Mouse (Mus musculus) layer of hippocampus, postnatal 36 days (tissue): ENCODE data around the gene Saysd1. TPM values are rescaled to one million over a fixed set of nuclear protein-coding genes. Genes with fewer than 3 reads are reported as not detected.

Source experiments
- DNase-seq, 2 experiments: peaks; one replicate each; pipeline ENCODE4 v3.0.0; 2022
- total RNA-seq, 2 experiments: library from RNA; stranded (reverse); gene quantifications; 2 replicates each; pipeline ENCODE4 v1.2.3; 2021

Saysd1 gene
- total RNA-seq, 2 experiments from 2014 or later = 6.0 to 6.2 TPM

DNA sequence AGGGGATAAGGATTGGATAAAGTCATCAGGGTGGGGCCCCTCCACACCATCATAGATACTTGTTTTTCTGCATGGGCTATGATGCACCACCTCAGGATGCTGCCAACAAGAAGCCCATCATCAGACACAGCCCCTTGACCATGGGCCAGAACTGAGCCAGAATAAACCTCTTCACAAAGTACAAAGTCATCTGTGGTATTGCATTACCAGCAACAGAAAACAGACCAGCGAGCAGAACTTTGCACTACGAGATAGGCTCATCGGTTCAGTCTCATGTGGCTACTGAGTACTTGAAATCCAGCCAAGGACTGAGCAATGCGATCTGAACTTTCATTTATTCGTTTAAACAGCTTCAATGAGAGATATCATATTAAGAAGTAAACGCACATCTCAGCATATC, 24.4 kb upstream of the Saysd1 start:
- DNase-seq = no peak

DNA sequence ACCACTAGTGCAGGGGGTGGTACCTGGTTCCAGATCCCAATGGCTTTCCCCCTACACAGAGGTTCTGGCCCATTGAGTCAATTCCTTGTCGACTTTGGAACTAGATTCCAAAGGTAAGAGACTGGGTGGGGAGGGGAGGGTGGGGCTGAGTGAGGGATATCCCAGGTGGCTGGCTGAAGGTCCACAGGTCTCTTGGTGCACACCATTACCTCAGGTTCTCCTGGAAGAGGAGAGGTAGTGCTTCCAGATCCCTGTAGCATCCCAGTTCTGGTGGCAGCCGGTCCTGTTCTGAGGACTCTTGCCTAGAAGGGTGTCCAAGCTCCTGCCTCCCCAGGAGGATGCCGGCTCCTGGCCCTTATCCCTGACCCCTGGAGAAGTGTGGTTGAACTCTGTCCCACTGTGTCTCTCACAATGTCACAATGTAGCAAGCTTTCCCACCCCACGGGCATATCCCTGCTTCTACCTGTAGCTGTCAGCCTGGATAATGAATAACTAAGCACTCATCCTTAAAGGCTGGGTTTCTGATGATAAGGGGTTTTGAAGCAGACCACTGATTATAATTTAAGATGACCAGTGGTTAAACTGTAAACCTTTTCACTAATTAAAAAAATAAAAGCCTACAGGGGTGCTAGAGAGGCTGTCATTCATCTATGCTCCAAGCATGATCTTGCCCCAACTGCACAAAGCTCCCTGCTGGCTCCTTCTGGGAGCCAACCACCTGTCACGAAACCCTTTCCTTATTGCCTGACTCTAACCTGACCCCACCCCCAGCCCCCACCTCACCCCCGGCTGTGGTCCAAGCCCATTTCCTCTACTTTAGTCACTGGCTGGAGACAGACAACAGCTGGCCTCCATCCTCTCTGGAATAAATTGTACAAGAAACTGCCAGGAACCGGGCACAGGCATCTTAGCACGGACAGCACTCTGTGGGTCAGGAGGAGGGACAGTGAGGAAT, 20.7 kb upstream of the Saysd1 start:
- DNase-seq = no peak

DNA sequence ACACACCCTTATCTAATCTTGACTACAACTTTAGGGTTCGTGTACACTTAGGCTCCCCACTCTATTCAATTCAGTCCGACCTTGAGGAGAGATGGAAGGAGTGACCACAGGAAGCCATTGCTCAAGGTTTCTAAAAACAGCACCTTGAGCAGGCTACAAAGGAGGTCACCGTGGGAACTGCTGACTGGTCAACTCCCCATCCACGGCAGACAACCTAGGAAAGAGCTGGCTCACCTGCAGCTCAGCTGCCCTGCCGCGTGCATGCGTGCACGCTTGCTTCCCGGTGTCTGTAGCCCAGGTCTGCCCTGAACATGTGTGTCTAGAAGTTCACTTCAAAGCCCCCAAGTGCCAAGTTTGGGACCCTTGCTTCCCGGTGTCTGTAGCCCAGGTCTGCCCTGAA, 19.3 kb upstream of the Saysd1 start:
- no peak for DNase-seq

DNA sequence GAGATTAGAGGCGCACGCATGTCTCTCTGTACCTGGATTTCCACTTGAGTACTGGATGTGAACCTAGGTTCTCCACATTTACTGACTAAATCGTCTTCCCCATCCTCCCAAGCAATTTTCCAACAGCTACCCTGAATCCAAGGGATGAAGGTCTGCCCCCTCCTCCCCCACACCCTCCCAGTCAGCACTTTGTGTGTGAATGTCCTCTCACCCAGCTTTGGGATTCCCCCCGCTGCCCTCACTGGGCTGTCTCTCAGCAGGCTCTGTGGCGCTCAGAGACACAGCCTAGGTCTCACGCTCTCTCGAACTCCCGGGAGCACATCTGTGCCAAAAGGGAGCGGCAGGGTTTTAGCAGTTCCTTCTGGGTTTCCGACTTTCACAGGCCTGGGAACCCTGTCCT, 17.4 kb upstream of the Saysd1 start:
- no peak for DNase-seq

DNA sequence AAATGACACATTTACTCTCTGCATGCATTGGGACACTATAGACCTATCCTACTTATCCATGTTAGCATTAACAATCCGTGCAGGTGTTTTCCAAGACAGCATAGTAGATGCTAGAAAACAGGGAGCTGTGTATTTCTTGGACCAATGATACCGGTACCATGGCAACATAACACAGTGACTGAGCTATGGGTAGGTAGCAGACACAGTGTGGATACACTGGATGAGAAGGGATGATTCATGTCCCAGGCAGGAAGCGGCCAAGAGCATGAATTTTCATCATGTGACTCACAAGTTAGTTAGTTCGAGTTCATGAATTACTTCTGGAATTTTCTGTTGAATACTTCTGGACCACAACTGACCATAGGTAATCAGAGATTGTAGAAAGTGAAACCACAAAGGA, 16.6 kb upstream of the Saysd1 start:
- DNase-seq = no peak

DNA sequence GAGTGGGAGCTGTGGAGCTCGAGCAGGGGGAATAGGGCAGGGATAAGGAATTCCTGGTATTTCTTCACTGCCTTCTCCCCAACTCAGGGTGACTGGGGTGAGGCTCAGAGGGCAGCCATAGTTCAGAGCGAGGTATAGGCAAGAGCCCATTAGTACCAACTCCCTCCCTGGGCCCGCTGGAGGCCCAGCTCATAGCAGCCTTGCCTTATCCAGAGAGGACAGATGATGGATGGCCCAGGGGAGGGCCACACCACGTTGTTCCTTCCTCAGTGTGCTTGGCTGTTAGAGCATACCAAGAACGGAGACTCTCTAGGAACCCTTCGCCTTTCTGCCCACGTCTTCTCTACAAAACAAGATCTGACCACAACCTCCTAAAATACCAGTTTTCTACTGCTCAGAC, 15.9 kb upstream of the Saysd1 start:
- DNase-seq = no peak

DNA sequence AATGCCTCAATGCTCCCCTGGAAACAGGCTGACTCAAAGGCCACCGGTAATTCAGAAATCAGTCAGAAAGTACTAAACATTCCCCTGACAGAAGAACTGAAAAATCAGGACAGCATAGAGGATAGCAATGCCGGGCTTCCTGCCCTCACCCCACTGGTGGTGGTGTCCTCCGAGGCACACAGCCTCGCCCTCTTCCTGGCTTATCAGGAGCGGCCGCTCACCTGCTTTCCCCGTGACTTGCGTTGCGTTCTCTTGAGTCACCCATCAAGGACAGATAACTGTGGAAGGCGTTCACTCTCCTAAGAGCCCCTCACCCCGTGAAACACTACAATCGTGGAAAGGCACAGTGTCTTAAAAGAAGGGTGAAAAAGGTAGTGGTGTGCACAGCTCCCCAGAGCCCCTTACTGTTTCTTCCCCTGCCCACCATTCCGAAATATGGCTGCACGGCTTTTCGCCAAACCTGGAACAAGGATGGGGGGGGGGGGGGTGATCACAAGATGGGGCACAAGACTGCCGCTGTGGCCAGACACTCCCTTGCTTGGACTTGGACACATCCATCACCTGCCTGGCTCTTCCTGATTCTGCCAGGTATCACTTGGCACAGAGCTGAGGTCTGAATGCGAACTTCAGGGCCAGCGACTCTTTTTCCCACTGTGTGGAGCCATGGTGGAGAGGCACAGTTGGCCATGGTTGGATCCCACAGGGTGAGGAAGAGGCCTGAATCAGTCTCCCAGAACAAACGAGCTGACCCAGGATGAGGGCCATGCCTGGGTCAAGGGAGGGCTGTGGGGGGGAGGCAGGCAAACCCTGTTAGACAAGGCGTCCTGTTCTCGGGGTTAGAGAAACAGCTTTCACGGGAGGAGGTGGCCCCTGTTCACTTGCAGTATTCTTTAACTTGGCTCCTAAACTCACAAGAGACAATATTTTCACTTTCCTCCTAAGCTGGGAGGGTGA, 11.1 kb upstream of the Saysd1 start:
- DNase-seq = no peak

DNA sequence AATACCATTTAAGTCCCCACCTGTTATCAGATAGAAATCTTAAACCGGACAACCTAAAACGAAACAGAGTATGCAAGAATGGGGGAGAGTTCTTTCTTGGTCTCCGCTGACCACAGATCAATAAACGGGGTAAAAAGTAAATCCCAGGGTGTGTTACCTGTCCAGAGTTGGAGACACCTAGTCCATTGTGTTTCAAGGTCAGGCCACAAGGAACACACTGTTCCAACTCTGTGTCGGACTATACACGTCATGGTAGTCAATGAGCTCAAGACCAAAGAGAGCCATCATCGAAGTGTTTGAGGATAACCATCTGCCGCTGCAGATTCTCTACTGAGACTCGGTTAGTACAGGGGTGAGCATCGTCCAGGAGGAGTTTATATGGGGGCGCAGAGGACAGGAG, 10.2 kb upstream of the Saysd1 start:
- DNase-seq = no peak

DNA sequence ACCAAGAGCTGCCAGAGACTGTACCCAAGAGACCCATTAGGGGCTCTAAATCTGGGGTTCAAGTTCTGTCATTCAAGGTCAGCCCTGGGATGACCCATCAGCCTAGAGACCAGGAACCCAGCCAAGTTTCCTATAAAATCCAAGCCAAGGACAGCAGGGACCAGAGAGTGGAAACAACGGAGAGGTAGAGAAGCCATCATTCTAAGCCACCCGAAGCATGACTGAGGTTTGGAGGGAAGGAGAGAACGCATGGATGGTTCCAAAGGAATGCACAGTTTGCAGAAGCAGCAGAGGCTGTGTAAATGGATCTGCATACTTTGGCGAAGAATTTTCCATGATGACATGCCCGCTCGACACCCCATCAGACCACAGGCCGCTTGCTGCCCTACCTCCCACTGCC, 9.5 kb upstream of the Saysd1 start:
- DNase-seq = no peak

DNA sequence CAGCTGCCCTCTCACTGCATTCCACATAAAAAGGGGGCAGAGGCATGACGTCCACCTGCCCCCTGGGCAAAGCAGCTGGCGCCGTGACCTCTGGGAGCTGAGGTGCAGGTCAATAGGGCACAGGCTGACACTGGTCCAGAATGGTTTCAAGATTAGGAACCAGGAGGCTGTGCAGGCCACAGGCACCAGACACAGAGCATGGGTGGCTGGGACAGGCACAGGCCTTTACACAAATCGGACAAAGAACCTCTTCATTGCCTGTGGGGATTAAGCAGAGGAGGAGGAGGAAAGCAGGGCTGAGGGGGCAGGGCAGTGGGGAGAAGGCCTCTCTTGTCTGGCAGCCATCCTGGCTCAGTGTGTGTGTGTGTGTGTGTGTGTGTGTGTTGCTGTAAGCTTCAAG, 5.8 kb upstream of the Saysd1 start:
- DNase-seq = peak in 1 of 2 experiments; percentile 21

DNA sequence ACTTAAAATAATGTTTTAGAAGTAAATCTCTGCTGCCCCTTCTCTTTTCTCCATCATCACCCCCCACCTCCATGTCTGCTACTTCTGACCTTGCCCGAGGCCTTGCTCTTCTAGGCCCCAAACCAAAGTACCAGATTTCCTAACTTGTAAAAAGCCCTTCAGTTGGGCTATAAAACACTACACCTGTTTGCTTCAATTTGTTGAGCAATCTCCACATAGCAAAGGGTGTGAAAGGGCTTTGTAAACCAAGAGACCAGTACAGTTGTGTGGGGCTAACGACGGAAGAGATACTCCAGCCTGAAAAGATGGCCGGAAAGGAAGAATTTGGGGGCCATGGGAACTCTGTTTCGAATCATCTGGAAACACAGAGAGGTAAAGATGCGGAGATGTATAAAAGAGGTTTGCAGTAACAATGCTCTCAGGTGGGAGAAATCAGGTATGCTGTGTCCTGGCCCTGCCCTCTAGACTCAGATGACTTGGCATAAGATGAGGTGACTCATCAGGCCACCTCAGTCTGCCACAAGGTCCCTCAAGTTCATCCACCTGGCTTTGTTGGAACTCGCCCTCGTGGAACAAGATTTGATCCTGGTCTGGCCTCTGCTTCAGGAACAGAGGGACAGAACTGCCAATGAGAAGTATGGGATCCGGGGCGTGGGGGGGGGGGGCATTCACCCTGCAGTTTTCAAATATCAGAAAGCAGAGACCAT, 3.2 kb downstream of the Saysd1 start:
- no peak for DNase-seq

DNA sequence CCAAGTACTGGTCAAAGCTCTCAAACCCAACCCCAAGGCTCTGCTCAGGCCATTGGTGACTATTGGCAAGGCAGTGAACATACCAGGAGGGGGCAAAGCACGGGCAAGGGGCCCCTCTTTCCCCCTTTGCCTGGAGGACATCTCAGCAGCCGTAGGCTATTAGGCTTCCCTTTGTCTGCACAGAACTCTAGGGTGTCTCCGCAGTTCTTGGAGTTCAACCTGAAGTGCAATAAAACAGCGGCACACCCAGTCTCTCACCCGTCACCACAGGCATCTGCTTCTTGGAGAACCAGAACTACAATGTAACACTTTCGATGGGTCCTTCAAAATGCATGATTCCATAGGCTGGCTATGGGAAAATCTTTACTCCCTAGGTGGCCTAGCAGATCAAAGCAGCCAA, 10.2 kb downstream of the Saysd1 start:
- DNase-seq = no peak

DNA sequence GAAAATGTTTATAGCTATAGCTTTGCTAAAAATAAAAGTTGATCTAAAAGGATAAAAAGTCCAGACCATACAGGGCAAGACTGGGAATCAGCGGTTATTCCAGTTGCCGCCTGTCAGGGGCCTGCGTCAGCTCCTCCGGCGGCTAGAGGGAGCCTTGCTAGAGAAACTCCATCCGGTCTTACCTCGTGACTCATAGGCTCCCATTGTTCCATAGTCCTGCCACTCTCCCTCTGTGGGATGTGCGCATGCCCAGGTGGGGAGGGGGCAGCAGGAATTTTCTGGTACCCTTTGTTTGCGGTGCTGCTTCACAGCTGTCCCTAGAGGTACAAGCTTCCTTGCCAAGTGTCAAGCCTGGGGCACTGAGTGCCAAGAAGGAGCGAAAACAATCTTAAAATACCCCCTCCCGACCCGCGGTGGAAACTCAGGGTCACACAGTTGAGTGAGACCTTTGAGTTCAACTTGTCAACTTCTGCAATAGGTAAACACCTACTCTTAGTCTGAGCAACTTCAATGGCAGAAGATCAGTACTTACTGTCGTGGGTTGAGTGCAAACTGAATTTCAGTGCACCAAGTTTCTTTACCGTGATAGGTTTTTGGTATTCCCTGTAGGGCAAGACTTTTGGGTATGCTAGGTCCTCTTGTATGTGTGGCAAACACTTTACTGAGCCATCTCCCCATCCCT, 10.8 kb downstream of the Saysd1 start:
- DNase-seq = no peak

DNA sequence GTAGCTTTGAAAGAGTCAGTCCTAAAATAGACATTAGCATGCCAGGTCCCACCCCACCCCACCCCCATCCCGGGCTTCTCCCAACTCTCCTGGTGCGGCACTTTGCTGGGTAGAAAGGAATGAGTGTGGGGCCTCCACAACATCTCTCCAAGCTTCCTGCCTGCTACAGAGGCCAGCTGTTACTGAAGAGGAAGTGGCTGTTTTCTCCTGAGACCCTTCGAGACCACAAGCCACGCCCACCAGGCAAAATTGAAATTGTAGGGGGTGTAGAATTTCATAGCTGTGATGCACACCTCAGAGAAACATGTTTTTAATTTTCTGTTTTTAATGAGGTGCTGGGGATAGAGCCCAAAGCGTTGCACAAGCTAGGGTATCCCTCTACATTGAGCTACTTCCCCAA, 17.5 kb downstream of the Saysd1 start:
- DNase-seq = no peak

DNA sequence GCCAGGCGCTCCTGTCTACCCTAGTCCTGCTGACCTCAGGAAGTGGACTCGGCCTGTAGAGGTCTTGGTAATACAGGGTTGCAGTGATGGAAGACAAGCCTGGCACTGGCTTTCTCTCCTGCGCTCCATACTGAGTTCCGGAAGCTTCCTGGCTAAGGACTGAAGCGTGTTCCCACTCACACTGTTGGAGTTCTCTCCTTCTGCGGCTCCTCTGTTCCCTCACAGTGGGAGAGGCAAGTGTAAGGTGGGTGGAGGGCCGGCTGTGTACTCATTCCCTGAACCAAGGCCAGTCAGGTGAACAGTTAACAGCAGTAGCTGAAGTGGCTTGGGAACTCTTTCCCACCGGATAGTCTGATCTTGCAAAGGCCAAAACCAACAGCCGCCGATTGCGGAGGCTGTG, 18.3 kb downstream of the Saysd1 start:
- no peak for DNase-seq

DNA sequence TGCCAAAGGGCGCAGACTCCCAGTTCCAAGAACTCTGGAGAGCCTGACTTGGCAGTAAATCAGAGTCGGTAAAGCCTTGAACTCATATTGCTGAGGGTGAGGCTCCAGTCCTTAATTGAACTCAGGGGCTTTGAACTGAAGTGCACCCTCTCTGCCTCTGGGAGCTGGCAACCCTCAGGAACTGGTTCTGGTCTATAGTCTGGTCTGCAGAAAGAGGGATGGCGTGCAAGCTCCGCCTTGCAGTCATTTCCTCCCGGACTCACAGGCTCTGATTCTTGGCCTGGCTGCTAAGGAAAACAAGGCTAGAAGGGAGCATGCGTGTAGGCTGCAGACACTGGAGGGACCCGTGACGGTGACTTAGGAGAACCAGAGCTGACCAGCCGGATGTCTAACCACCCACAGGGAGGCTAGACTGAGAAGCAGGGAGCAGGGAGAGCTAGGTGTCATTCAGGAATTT, 22.2 kb downstream of the Saysd1 start:
- DNase-seq = no peak

DNA sequence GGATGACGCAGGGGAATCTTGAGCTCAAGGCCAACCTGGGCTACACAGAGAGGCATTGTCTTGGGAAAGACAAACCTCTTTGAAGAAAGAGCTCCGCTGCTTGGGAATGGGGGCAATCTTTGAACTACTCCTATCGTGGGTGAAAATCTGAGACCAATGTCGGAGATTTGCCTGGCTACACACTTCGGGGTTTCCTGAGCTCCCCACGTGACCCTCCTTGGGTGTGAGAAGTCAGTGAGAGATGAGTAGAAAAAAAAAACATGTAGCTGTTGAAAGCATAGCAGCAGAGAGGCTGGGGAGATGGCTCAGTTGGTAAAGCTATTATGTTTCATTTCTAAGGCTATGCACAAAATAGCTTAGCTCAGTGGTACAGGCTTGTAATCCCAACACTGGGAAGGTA, 23.4 kb downstream of the Saysd1 start:
- no peak for DNase-seq

DNA sequence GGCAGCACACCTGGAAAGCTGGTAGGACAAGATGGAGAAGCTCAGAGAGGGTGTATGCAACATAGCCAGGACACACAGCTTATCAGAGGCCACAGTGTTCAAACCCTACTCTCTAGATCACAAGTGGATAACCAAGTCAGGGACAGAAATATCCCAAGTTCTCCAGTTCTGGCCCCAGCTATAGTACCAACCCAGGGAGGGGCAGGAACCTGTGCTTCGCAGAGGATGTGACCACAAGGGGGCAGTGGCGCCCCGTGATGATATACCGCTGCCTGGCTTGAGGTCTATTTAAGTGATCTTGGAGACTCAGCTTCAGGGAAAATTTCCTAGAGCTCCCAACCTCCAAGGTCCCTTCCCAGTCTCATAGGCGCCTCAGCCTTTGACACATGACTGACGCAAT, 24.4 kb downstream of the Saysd1 start:
- peak; percentile 78 to 81 for DNase-seq

DNA sequence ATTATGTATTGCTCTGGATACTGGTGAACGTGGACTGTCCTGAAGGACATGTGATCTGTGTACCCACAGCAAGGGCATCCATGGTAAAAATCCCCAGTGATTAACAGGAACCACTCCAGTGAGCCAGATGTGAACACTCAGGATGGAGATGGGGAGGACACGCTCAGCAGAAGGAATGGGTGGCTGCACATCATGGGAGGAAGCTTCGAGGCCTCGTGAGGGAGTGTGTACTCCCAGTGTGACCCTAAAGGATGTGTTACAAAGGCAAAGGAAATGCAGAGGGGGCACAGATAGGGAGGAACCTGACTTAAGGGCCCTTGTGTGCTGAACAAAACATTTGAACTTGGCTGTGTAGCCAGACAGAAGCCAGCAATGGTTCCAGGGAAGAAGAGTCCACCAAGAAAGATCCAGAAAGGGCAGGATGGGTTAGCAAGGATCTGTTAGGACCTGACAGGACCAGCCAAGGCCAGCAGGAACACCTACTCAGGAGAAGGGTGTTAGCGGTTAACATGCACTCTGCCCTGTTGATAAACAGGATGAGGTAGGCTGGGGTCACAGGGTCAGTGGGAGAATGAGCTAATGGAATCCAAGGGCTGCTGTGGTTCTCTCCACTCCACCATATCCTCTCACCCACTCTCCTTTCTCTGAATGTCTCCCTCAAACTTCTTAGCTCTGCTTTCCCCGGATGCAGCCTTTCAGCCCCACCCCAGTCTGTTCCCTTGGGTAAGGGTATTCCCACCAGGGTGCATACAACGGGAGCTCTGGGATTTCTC, 25.0 kb downstream of the Saysd1 start:
- no peak for DNase-seq

DNA sequence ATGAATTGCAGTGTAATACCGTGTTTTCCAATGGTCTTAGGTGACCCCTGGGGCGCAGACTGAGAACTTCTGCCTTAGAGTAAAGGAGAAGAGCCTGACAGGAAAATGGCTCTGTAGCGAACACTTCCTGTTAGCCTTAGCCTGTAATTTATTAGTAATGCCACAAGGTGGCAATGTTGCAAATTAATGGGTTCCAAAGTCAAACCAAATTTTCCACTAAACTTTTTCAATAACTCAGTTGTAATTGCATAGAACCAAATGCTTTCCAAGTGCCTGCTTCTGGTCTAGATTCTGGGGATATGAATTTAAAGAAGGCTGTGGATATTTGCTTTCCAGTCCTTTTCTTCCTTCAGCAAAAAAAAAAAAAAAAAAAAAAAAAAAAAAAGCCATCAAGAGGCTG, 26.1 kb downstream of the Saysd1 start:
- no peak for DNase-seq

DNA sequence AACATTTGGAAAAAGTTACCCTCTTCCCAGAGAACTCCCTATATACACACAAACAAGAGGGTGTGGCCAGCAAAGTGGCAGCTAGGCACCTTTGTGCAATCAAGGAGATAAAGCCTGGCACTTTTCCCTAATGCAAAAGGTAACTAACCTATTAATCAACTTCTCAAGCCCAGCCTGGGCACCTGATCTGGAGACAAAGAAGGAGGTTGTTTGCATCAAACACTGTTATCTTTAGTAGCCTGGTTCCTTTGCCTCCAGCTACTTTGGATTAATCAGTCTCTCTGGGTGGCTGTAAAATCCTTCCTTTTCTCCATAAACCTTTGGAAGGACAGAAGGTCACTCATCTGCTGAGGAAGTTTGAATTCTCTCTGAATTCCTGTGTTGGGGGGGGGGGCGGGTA, 27.4 kb downstream of the Saysd1 start:
- no peak for DNase-seq
